Mouse (Mus musculus) testis, adult 2 months (tissue): ENCODE data around the gene Galnt17.

Experiments used
- CTCF ChIP-seq: fragments of 200-500 bp; IDR thresholded peaks from 2 replicates; pipeline ENCODE4 v1.5.1; 2012; ENCODE audit warnings: low read depth, mild to moderate bottlenecking, inconsistent platforms, low read length, moderate library complexity; ENCODE audit not compliant: control insufficient read depth, insufficient read depth, insufficient replicate concordance
- POLR2A ChIP-seq: fragments of 200-500 bp; IDR thresholded peaks from 2 replicates; pipeline ENCODE4 v1.6.1; 2012; ENCODE audit warnings: low read depth, mild to moderate bottlenecking, inconsistent platforms, low read length, moderate library complexity; ENCODE audit not compliant: control insufficient read depth

GRCm38 (mm10) chr5:131264145-131264544 lies 44.2 kb downstream of the Galnt17 start:
- no peak for TF ChIP-seq CTCF
- TF ChIP-seq POLR2A = no peak
